Mouse (Mus musculus): ENCODE measurements around the gene Fyttd1. TPM values are rescaled to one million over a fixed set of nuclear protein-coding genes. Genes with fewer than 3 reads are reported as not detected.

Gene Fyttd1
- polyA plus RNA-seq, 1 experiment from 2014 or later = 166 TPM

DNA sequence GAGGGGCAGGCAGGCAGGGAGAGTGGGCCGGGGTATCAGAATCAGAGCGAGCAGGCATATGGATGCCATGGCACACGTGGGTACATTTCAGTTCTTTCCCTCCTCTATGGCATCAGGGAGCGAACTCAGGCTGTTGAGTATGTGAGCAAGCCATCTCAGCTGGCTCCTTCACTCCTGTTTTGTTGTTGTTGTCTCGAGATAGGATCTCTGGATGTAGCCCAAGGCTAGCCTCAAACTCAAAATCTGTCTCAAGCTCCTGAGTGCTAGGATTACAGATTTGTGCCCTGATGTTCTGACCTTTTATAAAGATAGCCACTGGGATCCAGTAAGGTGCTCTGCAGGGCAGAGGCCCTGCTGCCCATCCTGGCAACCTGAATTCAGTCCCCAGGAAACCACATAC lies 71.4 kb downstream of the Fyttd1 start:
- ATAC-seq (ENCODE audit: insufficient number of reproducible peaks, insufficient read depth, low FRiP score, low read depth) = no peak
- H3K4me3 ChIP-seq (ENCODE audit: control insufficient read depth in 1 of 2, insufficient read depth in 1 of 2, low read depth in 1 of 2, low read length in 2 of 2) = no peak overlapping the region
- no peak overlapping the region for H3K27ac ChIP-seq (replicated peaks in 1 of 2; ENCODE audit: control insufficient read depth in 1 of 2, insufficient read depth in 1 of 2, low read depth in 2 of 2, low read length in 2 of 2)
- no peaks in the 10 kb centered on the region for H3K9me3 ChIP-seq (ENCODE audit: control insufficient read depth, low read length)
- no peak overlapping the region for H3K9ac ChIP-seq (ENCODE audit: low read length)
- WGBS = 94% methylated on average over 5 of the region's 5 CpGs
- H3K4me2 ChIP-seq (ENCODE audit: low read length) = no peak overlapping the region
- H3K27me3 ChIP-seq (ENCODE audit: control insufficient read depth, insufficient read depth, low read length) = no peaks in the 10 kb centered on the region
- no peaks in the 10 kb centered on the region for H3K4me1 ChIP-seq (ENCODE audit: control insufficient read depth in 2 of 2, insufficient read depth in 2 of 2, low read length in 2 of 2)
- H3K36me3 ChIP-seq (ENCODE audit: control insufficient read depth, insufficient read depth, low read length) = peaks cover 13% of the 10 kb centered on the region; the same call in 1 of the 2 replicates

DNA sequence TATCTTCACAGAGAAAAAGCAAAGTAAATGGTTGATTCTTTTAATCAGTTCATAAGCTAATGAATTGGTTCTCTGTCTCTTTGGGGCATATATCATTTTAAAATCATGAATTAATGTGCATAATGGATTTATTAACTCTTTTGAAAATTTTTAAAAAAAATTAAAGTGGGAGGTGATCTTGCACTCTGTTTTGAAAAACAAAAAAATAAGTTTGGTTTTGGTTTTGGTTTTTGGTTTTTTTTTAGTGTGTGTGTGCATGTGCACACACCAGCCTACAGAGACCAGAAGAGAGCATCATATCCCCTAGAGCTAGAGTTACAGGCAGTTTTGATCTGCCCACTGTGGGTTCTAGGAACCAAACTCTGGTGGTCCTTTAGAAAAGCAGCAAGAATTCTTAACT lies 72.0 kb downstream of the Fyttd1 start:
- Histone ChIP-seq H3K9me3 (ENCODE audit: control insufficient read depth, low read length) (no peaks in the 10 kb centered on the region), H3K4me3 (ENCODE audit: control insufficient read depth in 1 of 2, insufficient read depth in 1 of 2, low read depth in 1 of 2, low read length in 2 of 2) (no peak overlapping the region), H3K9ac (ENCODE audit: low read length) (no peak overlapping the region), H3K27me3 (ENCODE audit: control insufficient read depth, insufficient read depth, low read length) (no peaks in the 10 kb centered on the region), H3K4me1 (ENCODE audit: control insufficient read depth in 2 of 2, insufficient read depth in 2 of 2, low read length in 2 of 2) (no peaks in the 10 kb centered on the region), H3K27ac (replicated peaks in 1 of 2; ENCODE audit: control insufficient read depth in 1 of 2, insufficient read depth in 1 of 2, low read depth in 2 of 2, low read length in 2 of 2) (no peak overlapping the region), H3K4me2 (ENCODE audit: low read length) (no peak overlapping the region), H3K36me3 (ENCODE audit: control insufficient read depth, insufficient read depth, low read length) (peaks cover 15% of the 10 kb centered on the region; the same call in 1 of the 2 replicates)
- ATAC-seq (ENCODE audit: insufficient number of reproducible peaks, insufficient read depth, low FRiP score, low read depth) = no peak

DNA sequence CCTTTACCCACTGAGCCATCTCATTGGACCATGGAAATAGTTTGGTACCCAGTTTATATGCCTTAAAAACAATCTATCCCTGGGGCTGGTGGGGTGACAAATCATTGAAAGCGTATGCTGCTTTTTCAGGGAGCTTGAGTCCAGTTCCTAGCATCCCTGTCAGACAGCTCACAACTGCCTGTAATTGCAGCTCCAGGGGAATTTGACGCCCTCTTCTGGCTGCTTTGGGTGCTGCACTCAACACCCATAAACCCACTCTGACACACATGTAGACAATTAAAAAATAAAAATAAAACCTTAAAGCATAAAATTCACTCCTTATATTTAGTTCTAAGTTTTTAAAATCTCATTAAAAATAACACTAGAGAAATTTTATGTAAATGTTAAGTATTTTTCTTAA lies 73.8 kb downstream of the Fyttd1 start:
- Histone ChIP-seq H3K4me1 (ENCODE audit: control insufficient read depth in 2 of 2, insufficient read depth in 2 of 2, low read length in 2 of 2) (no peaks in the 10 kb centered on the region), H3K9ac (ENCODE audit: low read length) (no peak overlapping the region), H3K27ac (replicated peaks in 1 of 2; ENCODE audit: control insufficient read depth in 1 of 2, insufficient read depth in 1 of 2, low read depth in 2 of 2, low read length in 2 of 2) (no peak overlapping the region), H3K36me3 (ENCODE audit: control insufficient read depth, insufficient read depth, low read length) (peaks cover 28% of the 10 kb centered on the region), H3K9me3 (ENCODE audit: control insufficient read depth, low read length) (no peaks in the 10 kb centered on the region), H3K4me2 (ENCODE audit: low read length) (no peak overlapping the region), H3K4me3 (ENCODE audit: control insufficient read depth in 1 of 2, insufficient read depth in 1 of 2, low read depth in 1 of 2, low read length in 2 of 2) (no peak overlapping the region), H3K27me3 (ENCODE audit: control insufficient read depth, insufficient read depth, low read length) (no peaks in the 10 kb centered on the region)
- no peak for ATAC-seq (ENCODE audit: insufficient number of reproducible peaks, insufficient read depth, low FRiP score, low read depth)
- WGBS = 80% methylated on average over 2 of the region's 2 CpGs

DNA sequence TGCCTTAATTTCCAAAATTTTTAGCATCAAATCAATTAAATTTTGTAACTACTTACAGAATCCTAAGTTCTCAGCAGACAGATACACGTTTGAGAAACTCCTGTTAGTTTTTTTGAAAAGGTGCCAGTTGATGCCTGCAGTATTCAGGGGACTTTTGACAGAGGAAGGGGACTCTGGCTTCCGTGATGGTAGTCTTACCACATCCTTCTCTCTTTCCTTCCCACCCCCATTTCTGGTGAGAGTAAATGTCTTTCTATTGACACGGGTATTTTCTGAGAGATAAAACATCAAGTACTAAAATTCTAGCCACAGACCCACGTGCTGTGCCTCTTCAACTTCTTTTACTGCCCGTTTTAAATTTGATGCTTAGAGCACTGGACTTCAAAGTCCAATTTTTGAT lies 76.5 kb downstream of the Fyttd1 start:
- no peak overlapping the region for H3K9ac ChIP-seq (ENCODE audit: low read length)
- H3K27ac ChIP-seq (replicated peaks in 1 of 2; ENCODE audit: control insufficient read depth in 1 of 2, insufficient read depth in 1 of 2, low read depth in 2 of 2, low read length in 2 of 2) = no peak overlapping the region
- peaks cover 41% of the 10 kb centered on the region for H3K36me3 ChIP-seq (ENCODE audit: control insufficient read depth, insufficient read depth, low read length)
- H3K4me1 ChIP-seq (ENCODE audit: control insufficient read depth in 2 of 2, insufficient read depth in 2 of 2, low read length in 2 of 2) = no peaks in the 10 kb centered on the region
- no peak overlapping the region for H3K4me3 ChIP-seq (ENCODE audit: control insufficient read depth in 1 of 2, insufficient read depth in 1 of 2, low read depth in 1 of 2, low read length in 2 of 2)
- no peak overlapping the region for H3K4me2 ChIP-seq (ENCODE audit: low read length)
- H3K27me3 ChIP-seq (ENCODE audit: control insufficient read depth, insufficient read depth, low read length) = no peaks in the 10 kb centered on the region
- no peaks in the 10 kb centered on the region for H3K9me3 ChIP-seq (ENCODE audit: control insufficient read depth, low read length)
- ATAC-seq (ENCODE audit: insufficient number of reproducible peaks, insufficient read depth, low FRiP score, low read depth) = no peak
- 78% methylated on average over 5 of the region's 5 CpGs for WGBS

DNA sequence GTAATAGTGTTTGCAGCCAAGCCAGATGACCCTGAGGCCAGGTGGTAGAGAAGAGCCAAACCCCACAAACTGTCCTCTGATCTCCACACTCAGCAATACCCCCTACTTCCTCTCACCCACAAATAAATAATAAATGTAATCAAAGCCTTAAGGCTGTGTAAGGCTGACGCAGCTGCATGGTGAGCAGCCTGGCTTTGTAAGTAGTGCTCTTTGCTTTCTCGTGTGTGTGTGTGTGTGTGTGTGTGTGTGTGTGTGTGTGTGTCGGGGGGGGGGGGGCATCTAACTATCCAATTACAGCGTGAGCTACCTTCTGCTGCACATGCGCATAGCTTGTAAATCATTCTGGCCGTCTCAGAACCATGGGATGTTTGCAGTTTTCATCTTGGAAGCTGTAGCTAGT lies 77.0 kb downstream of the Fyttd1 start:
- Histone ChIP-seq H3K27me3 (ENCODE audit: control insufficient read depth, insufficient read depth, low read length) (no peaks in the 10 kb centered on the region), H3K27ac (replicated peaks in 1 of 2; ENCODE audit: control insufficient read depth in 1 of 2, insufficient read depth in 1 of 2, low read depth in 2 of 2, low read length in 2 of 2) (no peak overlapping the region), H3K9me3 (ENCODE audit: control insufficient read depth, low read length) (no peaks in the 10 kb centered on the region), H3K4me2 (ENCODE audit: low read length) (no peak overlapping the region), H3K4me3 (ENCODE audit: control insufficient read depth in 1 of 2, insufficient read depth in 1 of 2, low read depth in 1 of 2, low read length in 2 of 2) (no peak overlapping the region), H3K9ac (ENCODE audit: low read length) (no peak overlapping the region), H3K36me3 (ENCODE audit: control insufficient read depth, insufficient read depth, low read length) (peaks cover 44% of the 10 kb centered on the region), H3K4me1 (ENCODE audit: control insufficient read depth in 2 of 2, insufficient read depth in 2 of 2, low read length in 2 of 2) (no peaks in the 10 kb centered on the region)
- 74% methylated on average over 6 of the region's 6 CpGs for WGBS
- no peak for ATAC-seq (ENCODE audit: insufficient number of reproducible peaks, insufficient read depth, low FRiP score, low read depth)

DNA sequence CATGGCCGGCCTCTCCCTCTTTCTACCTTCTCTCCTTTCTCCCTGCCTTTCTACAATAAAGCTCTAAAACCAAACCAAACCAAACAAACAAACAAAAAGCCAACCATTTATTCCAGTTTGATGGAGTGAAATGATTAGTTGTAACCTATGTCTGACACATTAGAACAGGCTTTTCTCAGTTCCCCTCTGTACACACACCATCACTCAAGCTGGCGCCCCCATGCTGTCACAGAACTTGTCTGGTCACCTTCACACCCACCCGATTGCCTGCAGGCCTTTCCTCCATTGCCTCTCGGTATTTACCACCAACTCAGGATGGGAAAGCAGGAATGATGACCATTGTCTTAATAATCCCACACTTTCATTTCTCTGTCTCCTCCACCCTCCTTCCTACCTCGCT lies 79.6 kb downstream of the Fyttd1 start:
- H3K4me3 ChIP-seq (ENCODE audit: control insufficient read depth in 1 of 2, insufficient read depth in 1 of 2, low read depth in 1 of 2, low read length in 2 of 2) = no peak overlapping the region
- peaks cover 60% of the 10 kb centered on the region for H3K36me3 ChIP-seq (ENCODE audit: control insufficient read depth, insufficient read depth, low read length)

More for the DNA sequence above, 79.6 kb downstream of the Fyttd1 start:
- Histone ChIP-seq H3K4me1 (ENCODE audit: control insufficient read depth in 2 of 2, insufficient read depth in 2 of 2, low read length in 2 of 2) (no peaks in the 10 kb centered on the region), H3K9me3 (ENCODE audit: control insufficient read depth, low read length) (no peaks in the 10 kb centered on the region), H3K9ac (ENCODE audit: low read length) (no peak overlapping the region), H3K27ac (replicated peaks in 1 of 2; ENCODE audit: control insufficient read depth in 1 of 2, insufficient read depth in 1 of 2, low read depth in 2 of 2, low read length in 2 of 2) (no peak overlapping the region), H3K4me2 (ENCODE audit: low read length) (no peak overlapping the region), H3K27me3 (ENCODE audit: control insufficient read depth, insufficient read depth, low read length) (no peaks in the 10 kb centered on the region)
- WGBS = 75% methylated on average over 5 of the region's 5 CpGs
- ATAC-seq (ENCODE audit: insufficient number of reproducible peaks, insufficient read depth, low FRiP score, low read depth) = no peak

Other genes starting within 250 kb of the Fyttd1 start
- gene Tnk2, start 233.6 kb upstream of the Fyttd1 start, polyA plus RNA-seq (2014; fragmentation: Nextera tagmentation; extraction: Ambion mirVana) = 6.7 and 7.3 TPM in 2 replicates
- gene Muc4, start 141.6 kb upstream of the Fyttd1 start, polyA plus RNA-seq (2014; fragmentation: Nextera tagmentation; extraction: Ambion mirVana) = not detected in 2 replicates
- 0.08 TPM in 1 of 2 replicates, not detected in the other for gene Muc20, start 80.1 kb upstream of the Fyttd1 start, polyA plus RNA-seq (2014; fragmentation: Nextera tagmentation; extraction: Ambion mirVana)
- gene Smbd1, start 67.0 kb upstream of the Fyttd1 start, polyA plus RNA-seq (2014; fragmentation: Nextera tagmentation; extraction: Ambion mirVana) = not detected in 2 replicates
- 30.4 and 30.7 TPM in 2 replicates for gene Rubcn, start 266 bp downstream of the Fyttd1 start, polyA plus RNA-seq (2014; fragmentation: Nextera tagmentation; extraction: Ambion mirVana)
- gene Lrch3, start 36.6 kb downstream of the Fyttd1 start, polyA plus RNA-seq (2014; fragmentation: Nextera tagmentation; extraction: Ambion mirVana) = 22.0 and 25.4 TPM in 2 replicates
- 1.5 and 1.9 TPM in 2 replicates for gene Iqcg, start 178.7 kb downstream of the Fyttd1 start, polyA plus RNA-seq (2014; fragmentation: Nextera tagmentation; extraction: Ambion mirVana)
- 603 and 672 TPM in 2 replicates for gene Rpl35a, start 179.0 kb downstream of the Fyttd1 start, polyA plus RNA-seq (2014; fragmentation: Nextera tagmentation; extraction: Ambion mirVana)
- gene Lmln, start 185.0 kb downstream of the Fyttd1 start, polyA plus RNA-seq (2014; fragmentation: Nextera tagmentation; extraction: Ambion mirVana) = 2.5 and 4.7 TPM in 2 replicates

All from heart, embryonic 14.5 days (tissue).